Mouse (Mus musculus): ENCODE measurements around the gene Psen1. TPM values are rescaled to one million over a fixed set of nuclear protein-coding genes. Genes with fewer than 3 reads are reported as not detected.

Gene Psen1
- polyA plus RNA-seq, 1 experiment: 21.9 TPM

- no peak for DNase-seq (ENCODE audit: low read depth)
These were observed 88.8 kb downstream of the Psen1 start for GRCm38 (mm10) chr12:83776766-83777165.

- DNase-seq (ENCODE audit: low read depth): no peak
These were observed 92.2 kb downstream of the Psen1 start for GRCm38 (mm10) chr12:83780181-83780580.

- DNase-seq (ENCODE audit: low read depth): no peak
These were observed 93.3 kb downstream of the Psen1 start for GRCm38 (mm10) chr12:83781204-83781603.

GRCm38 (mm10) chr12:83781640-83782278 lies 93.8 kb downstream of the Psen1 start:
- DNase-seq (ENCODE audit: low read depth): no peak

- no peak for DNase-seq (ENCODE audit: low read depth)
These were observed 94.7 kb downstream of the Psen1 start for GRCm38 (mm10) chr12:83782669-83783068.

Other genes with a start within 250 kb of the Psen1 start
- 1.8 and 2.1 TPM in 2 replicates for gene Dpf3, start 200.4 kb upstream of the Psen1 start, polyA plus RNA-seq (2012; rRNA removed)
- gene Dcaf4, start 167.7 kb upstream of the Psen1 start, polyA plus RNA-seq (2012; rRNA removed): 33.8 and 44.7 TPM in 2 replicates
- 28.1 and 37.0 TPM in 2 replicates for gene Zfyve1, start 90.9 kb upstream of the Psen1 start, polyA plus RNA-seq (2012; rRNA removed)
- gene Rbm25, start 56.9 kb upstream of the Psen1 start, polyA plus RNA-seq (2012; rRNA removed): 21.0 and 30.0 TPM in 2 replicates
- gene Papln, start 75.5 kb downstream of the Psen1 start, polyA plus RNA-seq (2012; rRNA removed): 14.2 and 15.4 TPM in 2 replicates
- 47.3 and 57.3 TPM in 2 replicates for gene Numb, start 233.8 kb downstream of the Psen1 start, polyA plus RNA-seq (2012; rRNA removed)